Mouse (Mus musculus) embryonic fibroblast, embryonic 13.5 days (primary cell): Measurements from ENCODE around the gene Pacrg. TPM values are rescaled to one million over a fixed set of nuclear protein-coding genes. Genes with fewer than 3 reads are reported as not detected.

ENCODE experiments used
- H3K27ac ChIP-seq: 2 replicates; pipeline ENCODE4 v1.5.1; 2012; ENCODE audit warnings: low read length, control low read depth, inconsistent platforms; ENCODE audit not compliant: insufficient read depth
- H3K4me1 ChIP-seq: 2 replicates; pipeline ENCODE4 v1.6.1; 2011; ENCODE audit warnings: low read length; ENCODE audit not compliant: control insufficient read depth, insufficient read depth
- H3K4me3 ChIP-seq: 2 replicates; pipeline ENCODE4 v1.5.1; 2011; ENCODE audit warnings: mild to moderate bottlenecking, control low read depth, low read length; ENCODE audit not compliant: insufficient read depth
- CTCF ChIP-seq: IDR thresholded peaks from 2 replicates; pipeline ENCODE4 v1.5.1; 2011; ENCODE audit warnings: mild to moderate bottlenecking, control low read depth, low read length, moderate library complexity, borderline replicate concordance; ENCODE audit not compliant: insufficient read depth
- POLR2A ChIP-seq: IDR thresholded peaks from 2 replicates; pipeline ENCODE4 v1.6.1; 2011; ENCODE audit warnings: low read depth, mild to moderate bottlenecking, control low read depth, low read length, moderate library complexity
- polyA plus RNA-seq: library from polyadenylated mRNA; stranded (reverse); fragments of >200 nt; gene quantifications from 2 replicates; pipeline ENCODE4 v1.2.4, GENCODE M21; 2011; ENCODE audit warnings: low read depth; ENCODE audit not compliant: missing spikeins, insufficient read length

Gene Pacrg
- polyA plus RNA-seq, 1 experiment = 0.58 TPM

GRCm38 (mm10) chr17:10628240-10628639 is 211.9 kb downstream of the Pacrg start:
- TF ChIP-seq CTCF (no peak), POLR2A (no peak)

DNA sequence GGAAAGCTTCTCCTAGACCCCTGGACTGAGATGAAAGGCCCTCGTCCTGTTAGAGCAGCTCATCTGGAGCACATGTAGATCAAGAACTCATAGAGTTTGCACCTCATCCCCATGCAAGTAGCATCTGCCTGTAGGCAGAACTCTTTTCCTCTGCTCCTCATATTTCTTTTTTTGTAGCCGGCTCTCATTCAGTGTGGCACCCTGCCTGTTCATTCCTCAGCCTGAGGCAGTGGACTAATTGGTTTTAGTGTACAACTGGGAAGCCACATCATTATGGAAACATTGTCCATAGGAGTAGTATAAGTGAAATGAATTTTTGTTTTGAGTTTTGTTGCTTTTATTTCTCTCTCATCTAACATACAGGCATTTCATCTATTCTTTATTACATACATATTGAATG is 212.6 kb downstream of the Pacrg start:
- H3K4me1 ChIP-seq = no peaks in the 10 kb centered on the region
- TF ChIP-seq POLR2A (no peak), CTCF (no peak)
- H3K27ac ChIP-seq = no peak overlapping the region
- no peak overlapping the region for H3K4me3 ChIP-seq

More at GRCm38 (mm10) chr17:10628240-10628639, 211.9 kb downstream of the Pacrg start:
- Histone ChIP-seq H3K27ac (no peak overlapping the region), H3K4me3 (no peak overlapping the region), H3K4me1 (no peaks in the 10 kb centered on the region)

DNA sequence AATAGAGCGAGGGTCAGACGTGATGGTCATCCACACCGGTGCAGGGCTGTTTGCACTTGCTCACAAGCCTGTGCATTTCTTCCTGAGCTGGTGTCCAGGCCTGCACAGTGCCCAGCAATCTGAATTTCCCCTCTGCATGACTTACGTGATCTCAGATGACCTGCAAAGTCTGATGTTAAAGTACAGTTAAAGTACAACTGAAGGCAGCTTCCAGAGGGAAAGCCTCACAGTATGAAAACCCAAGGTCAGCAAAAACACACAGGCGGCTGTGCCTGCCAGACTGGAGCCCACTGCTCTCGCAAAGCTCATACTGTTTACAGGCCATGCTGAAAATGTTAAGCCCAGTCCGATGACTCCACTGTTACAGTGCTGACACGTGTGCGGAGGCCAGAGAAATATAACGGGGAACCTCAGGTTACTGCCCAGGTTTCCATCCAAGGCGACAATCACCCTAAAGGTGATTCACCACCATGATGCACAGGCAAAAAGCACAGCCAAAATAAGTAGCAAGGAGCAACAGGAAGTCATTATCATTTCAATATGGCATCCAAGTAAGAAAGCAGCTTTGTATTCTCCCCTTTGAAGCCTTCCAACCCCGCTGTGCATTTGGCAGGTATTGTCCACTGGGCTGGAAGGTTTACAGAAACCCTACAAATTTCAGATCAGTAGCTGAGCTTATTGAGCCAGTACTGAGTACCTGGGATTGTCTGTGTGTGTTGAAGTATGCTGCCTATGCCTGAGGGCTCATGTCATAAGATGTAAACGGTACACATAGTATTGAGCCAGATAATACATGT is 213.6 kb downstream of the Pacrg start:
- Histone ChIP-seq H3K4me3 (no peak overlapping the region), H3K4me1 (no peaks in the 10 kb centered on the region), H3K27ac (no peak overlapping the region)
- TF ChIP-seq POLR2A = no peak
- no peak for TF ChIP-seq CTCF

- H3K4me1 ChIP-seq = no peaks in the 10 kb centered on the region
- H3K27ac ChIP-seq = no peak overlapping the region
- TF ChIP-seq CTCF (no peak), POLR2A (no peak)
- H3K4me3 ChIP-seq = no peak overlapping the region
These were observed 215.2 kb downstream of the Pacrg start for GRCm38 (mm10) chr17:10624699-10625424.

GRCm38 (mm10) chr17:10620621-10621020 is 219.5 kb downstream of the Pacrg start:
- TF ChIP-seq POLR2A (no peak), CTCF (no peak)
- H3K4me1 ChIP-seq = no peaks in the 10 kb centered on the region
- no peak overlapping the region for H3K4me3 ChIP-seq
- no peak overlapping the region for H3K27ac ChIP-seq

GRCm38 (mm10) chr17:10619881-10620280 is 220.2 kb downstream of the Pacrg start:
- Histone ChIP-seq H3K4me1 (no peaks in the 10 kb centered on the region), H3K27ac (no peak overlapping the region), H3K4me3 (no peak overlapping the region)
- no peak for TF ChIP-seq CTCF
- TF ChIP-seq POLR2A = no peak

GRCm38 (mm10) chr17:10617656-10618055 is 222.5 kb downstream of the Pacrg start:
- Histone ChIP-seq H3K27ac (no peak overlapping the region), H3K4me3 (no peak overlapping the region), H3K4me1 (no peaks in the 10 kb centered on the region)
- no peak for TF ChIP-seq CTCF
- no peak for TF ChIP-seq POLR2A

- Histone ChIP-seq H3K27ac (no peak overlapping the region), H3K4me1 (peaks cover 2% of the 10 kb centered on the region; the same call in 1 of the 2 replicates), H3K4me3 (no peak overlapping the region)
- TF ChIP-seq POLR2A (no peak), CTCF (no peak)
These were observed 224.5 kb downstream of the Pacrg start for GRCm38 (mm10) chr17:10615611-10616010.

DNA sequence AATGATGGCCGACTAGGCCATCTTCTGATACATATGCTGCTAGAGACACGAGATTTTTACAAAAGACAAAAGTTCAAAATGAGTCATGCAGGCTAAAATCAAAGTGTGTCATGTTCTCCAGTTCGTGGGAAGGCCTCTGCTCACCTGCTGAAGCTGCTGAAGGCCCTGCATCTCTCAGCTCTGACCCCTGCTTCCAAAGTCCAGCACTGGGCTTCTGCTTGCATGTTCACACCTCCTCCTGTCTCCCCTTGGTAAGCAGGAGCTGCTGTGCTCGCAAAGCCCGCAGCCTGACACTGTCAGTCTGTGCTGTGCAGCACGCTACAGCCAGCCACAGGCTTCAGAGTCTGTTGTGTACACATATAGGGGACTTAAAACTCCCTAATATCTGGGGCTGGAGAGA is 225.4 kb downstream of the Pacrg start:
- Histone ChIP-seq H3K27ac (no peak overlapping the region), H3K4me3 (no peak overlapping the region), H3K4me1 (peaks cover 2% of the 10 kb centered on the region; the same call in 1 of the 2 replicates)
- TF ChIP-seq POLR2A (no peak), CTCF (no peak)

GRCm38 (mm10) chr17:10611626-10612025 is 228.5 kb downstream of the Pacrg start:
- H3K4me3 ChIP-seq = no peak overlapping the region
- H3K27ac ChIP-seq = no peak overlapping the region
- no peak for TF ChIP-seq CTCF
- no peak for TF ChIP-seq POLR2A
- H3K4me1 ChIP-seq = peaks cover 2% of the 10 kb centered on the region; the same call in 1 of the 2 replicates
